Mouse (Mus musculus): ENCODE measurements at regions not wholly inside any gene's neighbourhood (a gene's known extent, or its start where the extent isn't known, plus 50 kb on each side); places are given as distances from the start of the nearest gene placed in this dataset.

DNA sequence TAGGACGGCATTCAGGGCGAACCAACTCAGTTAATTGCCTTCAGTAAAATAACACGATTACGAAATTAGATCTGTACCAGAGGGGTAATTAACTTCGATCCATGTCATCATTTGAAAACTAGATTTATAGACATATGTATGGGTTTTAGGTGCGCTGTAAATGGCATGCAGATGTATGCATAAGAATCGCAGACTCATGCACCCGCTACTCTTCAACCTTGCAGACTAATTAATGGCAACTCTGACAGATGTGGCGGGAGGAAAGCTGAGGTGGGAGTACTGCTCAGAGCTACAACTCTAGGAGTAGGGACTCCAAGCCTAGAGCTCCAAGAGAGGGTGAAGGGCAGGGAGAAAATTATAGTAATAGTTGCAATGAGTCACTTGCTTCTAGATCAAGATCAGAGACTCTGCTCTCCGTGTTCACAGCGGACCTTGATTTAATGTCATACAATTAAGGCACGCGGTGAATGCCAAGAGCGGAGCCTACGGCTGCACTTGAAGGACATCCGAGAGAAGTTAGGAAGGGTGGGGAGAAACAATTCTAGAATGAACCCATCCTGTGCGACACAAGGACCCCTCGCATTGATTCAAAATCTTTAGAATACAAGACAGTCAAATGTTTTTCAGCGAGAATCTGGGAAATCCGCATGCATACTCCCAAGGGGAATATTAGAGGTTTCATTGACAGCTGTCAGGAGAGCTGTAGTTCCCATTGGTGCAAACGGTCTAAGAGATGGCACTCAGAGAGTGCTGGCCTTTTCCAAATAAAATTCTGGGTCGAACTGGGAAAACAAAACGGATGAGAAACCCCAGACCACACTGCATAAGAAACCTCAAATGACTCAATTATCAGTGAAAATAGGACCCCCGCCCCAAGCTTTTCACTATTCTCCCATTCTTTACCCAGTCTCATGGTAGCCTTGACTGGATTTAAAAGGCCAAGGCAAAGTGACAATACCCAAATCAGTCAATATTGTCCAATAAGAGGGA, 152.6 kb upstream of the Cypt12 start:
- peak; percentile 19 to 35 for DNase-seq

DNA sequence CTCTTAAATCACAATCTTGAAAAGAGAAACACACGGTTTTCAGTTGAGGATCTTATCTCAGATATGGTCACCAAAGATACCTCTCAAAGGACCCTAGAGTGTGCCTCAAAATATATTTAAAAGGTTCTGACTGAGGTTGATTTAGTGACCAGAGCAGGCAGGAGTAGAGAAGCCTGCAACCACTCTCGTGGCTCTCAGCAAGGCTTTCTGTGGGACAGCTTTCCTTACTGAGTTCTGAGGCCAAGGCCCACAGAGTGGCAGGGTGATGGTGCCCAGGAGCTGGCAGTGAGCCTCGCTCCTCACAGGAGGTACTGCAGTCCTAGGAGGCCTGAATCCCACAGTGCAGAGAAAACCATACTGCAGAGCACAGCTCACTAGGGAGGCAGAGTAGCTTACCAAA, 151.4 kb upstream of the Cypt12 start:
- DNase-seq = peak; percentile 69 to 75

DNA sequence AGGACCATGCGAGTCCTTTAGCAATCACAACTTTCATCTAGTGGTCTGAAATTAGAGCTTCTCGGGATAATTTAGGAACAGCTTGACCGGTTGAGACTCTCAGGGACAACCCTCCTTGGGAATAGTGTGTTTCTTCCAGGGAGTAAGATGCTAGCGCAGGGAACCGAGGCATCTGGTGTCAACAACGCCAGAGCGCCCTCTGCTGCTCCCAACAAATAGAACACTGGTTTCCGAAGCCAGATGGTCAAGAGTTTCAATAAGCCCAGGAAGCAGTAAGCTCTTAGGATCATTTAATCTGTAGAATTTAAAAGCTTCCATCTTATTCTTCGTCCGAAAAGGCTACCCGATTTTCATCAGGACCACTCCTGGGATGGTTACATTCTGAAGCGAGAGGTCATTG, 149.8 kb upstream of the Cypt12 start:
- peak; percentile 88 to 91 for DNase-seq

DNA sequence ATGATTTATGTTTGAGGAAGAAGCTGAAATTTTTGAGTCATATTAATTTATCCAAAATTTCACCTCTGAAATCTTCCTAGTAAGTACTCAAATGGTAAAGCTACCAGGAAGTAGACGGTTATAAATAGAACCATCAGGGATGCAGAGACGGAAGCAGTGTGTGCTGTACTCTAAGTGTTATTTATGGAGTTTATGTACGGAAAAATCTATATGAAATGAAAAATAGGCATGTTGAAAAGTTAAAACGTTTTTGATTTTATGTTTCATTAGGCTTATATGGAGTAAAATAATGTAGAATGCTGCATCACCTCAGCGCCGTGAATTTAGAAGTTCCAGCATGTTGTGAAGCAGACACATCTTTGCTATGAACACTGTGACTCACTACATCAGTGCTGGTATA, 149.1 kb upstream of the Cypt12 start:
- no peak for DNase-seq

DNA sequence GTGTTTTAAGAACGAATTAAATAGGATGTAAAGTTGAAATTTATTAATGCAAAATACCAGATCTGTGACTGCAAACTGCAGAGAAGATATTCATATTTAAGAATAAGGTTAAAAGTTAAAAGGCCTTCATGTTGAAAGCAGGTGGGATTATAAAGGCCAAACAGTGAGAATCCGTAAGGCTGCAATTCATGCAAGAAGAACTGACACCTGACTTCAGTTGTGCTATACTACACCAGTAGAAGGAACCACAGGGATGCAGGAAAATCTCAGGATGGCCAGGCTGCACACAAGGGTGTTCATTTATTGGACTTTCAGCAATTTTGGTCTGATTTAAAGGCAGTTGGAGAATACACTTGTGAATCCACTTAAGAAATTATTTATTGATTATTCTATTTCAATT, 147.4 kb upstream of the Cypt12 start:
- no peak for DNase-seq

DNA sequence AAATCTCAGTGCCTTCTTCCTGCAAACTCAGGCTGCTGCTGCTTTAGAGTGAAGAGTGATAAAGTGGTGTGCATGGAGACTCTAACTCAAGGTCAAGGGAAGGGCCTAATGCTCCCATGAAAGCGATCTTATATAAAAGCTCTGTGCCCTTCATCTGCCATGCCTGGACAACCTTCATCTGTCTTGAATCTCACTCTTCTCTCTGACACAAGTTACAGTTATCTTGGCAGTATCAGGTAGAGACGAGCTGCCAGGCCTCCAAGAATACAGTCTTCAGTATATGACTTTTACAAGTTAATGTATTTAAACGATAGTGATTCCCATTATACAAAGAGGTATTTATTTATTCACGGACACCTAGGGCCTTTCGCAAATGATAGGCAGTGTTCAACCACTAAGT, 146.7 kb upstream of the Cypt12 start:
- no peak for DNase-seq

DNA sequence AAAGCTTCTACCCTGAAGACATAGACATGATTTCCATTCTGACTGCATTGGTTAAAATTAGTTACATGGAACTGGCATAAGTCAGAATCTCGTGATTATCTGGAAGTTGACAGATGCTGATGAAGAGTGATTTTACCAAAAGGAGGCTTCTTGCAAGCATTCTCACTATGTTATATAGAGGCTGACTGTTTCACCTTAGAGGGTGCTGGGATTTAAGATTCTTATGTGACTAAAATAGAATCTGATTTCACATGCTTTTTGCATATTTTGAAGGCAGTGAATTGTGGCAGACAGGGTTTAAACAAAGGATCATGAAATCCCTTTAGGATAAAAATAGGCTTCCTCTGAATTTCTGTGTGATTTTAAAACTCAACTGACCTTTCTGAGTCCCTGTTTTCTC, 143.0 kb upstream of the Cypt12 start:
- no peak for DNase-seq

DNA sequence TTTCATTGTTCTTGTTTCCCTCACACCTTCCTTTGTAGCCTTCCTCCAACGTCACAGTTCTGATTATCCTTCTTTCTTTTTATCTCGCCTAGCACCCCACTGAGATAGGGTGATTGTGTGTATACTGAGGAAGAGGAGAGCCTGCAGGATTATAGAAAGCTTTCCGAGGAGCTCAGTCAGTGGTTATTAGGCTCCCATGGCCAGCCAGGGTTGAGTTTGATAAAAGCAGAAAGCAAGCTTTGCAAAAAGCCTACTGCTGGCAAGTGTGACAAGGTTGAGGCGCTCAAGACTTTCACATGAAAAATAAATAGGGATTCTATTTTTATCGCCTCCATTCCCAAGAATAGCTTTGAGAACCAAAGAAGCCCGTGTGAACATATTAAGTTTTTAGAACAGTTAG, 136.9 kb upstream of the Cypt12 start:
- no peak for DNase-seq

DNA sequence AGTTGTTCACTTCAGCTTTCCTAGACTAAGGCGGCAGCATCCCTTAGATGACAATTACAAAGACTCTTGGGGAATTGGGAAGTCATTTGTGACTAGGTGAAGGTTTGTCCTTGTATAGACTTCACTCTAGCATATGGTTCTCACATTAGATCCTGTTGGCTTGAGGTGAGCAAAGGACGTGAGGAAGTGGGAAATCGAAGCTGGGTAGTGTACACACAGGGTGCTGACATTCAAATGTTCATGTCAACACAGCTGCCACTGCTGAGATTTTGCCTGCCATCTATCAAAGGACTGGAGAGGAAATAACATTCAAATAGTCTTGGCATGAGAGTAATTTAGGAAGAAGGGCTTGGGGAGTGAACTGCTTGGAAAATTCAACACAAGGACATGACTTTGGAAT, 124.0 kb upstream of the Cypt12 start:
- no peak for DNase-seq

DNA sequence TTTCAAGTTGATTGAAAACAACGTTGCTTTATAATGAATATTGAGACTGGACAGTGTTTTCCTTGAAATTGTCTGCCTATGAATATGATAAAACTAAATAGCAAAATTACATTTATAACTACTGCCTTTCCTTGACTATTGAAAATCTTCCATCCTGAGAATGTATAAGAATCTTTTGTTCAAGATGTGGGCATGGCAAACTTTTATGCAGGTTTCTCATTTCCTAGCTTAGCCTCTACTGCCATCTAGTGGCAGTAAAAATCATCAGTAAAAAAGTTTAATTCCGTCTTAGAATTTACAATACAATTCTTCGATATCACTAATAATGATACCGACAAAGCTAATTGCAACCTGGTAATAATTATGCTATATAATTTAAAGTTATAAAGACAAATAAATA, 123.5 kb upstream of the Cypt12 start:
- no peak for DNase-seq

DNA sequence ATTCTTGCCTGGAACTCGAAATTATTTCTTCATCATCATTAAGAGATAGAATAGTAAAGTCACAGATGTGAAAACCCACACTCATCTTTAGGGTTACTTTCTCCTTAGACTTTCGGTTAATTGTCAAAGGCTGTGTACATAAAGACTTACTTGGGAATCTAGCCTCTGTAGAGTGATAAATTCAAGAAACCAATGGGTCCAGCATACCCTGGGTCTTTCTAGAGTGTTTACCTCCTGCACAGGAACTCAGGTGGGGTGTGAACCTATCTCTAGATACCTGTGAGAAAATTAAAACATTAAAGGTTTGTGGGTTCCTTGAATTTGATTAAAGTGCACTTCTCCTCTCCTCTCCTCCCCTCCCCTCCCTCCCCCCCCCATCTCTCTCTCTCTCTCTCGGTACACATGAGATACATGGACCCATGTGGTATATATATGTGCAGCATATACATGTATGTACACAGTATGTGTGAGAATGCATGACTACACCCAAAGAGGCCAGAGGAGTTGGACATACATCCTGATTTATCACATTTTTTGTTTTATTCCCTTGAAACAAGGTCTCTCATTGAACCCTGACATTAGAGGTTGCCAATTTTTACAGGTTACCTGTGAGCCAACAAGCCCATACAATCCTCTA, 122.8 kb upstream of the Cypt12 start:
- no peak for DNase-seq

DNA sequence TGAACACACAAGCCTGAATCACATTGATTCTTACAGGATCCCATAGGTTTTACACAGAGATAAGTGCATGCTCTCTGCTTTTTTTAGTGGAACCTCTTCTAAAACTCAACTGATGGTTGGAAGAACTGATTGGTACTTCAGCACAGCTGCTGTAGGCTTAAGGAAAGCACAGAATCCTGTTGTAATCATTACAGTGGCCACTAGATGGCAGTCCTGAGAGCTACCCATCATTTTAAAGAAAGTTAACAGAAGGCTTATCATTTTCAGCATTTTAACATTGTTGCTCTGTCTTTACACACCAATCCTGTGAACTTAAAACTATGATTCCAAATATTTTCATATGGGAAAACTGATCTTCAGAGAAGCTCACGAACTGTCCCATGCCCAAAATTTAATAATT, 113.5 kb upstream of the Cypt12 start:
- peak; percentile 48 to 75 for DNase-seq

DNA sequence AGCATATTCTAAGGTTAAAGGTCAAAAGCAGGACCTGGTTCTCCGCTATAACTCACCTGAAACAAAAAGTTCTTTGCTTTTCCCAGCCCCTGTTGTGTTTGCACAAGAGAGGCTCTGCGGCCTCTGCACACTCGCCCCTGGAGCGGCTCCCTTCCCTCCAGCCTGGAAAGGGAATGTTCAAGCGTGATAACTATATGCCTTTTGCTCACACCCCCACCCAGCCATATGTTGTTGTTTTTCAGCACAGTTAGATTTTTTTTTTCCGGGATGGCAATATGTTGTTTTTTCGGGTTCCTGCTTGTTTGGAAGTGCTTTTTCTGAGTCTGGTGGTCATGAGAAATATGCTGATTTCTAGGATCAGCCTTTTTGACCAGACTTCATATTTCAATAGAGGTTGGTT, 100.6 kb upstream of the Cypt12 start:
- DNase-seq = peak; percentile 31 to 37

DNA sequence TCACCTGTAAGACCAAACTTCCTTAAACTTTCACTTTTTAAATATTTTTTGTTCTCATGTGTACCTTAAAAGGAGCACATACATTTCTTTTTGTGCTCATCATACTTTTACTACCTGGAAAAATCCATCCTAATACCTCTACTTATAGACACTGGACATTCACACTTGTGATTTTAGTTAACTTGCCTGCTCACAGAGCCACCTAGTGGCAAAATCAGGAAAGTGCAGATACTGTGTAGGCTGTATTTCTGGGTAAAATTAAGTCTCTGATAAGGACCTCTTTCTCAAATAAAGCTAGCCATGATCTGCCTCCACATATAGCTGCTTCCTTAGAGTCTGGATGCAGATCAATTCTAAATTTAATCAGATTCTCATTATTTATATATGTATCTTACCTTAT, 100.0 kb upstream of the Cypt12 start:
- peak; percentile 27 to 59 for DNase-seq

DNA sequence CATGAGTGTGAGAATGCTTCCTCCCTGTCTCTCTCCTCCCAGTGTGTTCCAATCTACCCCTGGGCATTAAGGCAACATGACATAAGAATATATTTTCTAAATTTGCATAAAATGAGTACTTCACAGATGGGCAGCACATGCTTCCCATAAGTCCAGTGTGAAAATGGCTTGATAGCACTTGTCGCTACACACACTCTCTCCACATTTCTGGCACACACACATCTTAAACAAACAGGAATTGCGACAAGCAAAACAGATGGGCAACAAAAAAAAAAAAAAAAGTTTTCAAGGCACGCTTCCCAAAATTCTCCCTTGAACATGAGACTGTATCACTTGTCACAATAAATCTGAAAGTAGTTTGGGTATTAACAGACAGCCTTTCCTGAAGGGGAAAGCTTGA, 85.8 kb upstream of the Cypt12 start:
- DNase-seq = no peak

DNA sequence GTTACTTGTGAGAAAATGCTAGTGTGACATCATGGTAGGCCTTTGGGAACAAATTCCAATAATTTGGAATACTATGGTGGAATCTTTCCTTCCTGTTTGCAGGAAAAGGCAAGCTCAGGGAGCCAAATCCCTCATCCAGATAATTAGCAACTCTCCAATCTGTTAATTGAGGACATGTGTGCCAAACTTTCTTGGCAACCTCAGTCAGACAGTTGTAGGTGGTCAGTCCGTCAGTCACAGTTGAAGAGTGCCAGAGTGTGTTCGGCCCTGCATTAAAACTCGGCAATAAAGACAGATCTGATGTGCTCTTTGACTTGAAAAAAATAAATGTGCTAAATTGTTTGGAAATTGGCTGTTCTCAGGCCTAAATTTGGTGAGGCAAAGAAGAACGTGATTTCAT, 83.1 kb upstream of the Cypt12 start:
- peak; percentile 47 to 60 for DNase-seq

DNA sequence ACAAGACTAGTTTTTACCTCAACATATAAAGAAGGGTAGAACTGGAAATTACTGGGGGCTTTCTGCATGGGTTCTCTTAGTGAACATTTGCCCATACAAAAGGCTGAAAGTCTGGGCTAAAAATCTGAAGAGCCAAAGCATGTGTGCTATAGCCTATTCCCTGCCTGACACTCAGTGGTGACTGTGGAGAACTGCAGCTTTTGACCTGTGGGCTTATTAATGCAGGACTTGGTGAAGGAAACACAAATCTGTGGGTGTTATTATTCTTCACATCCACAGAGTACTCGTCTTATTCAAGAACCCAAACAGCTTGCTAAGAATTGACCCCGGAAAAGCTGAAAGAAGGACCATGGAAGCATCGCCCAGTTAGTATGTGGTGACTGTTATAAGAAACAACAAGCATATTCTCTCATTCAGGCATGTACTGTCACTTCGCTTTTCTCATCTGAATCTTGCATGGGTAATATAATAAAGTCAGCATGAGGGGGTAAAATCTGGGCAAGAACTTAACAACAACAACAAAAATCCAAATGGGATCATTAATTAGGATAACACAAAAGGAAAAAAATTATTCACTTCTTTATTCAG, 77.2 kb upstream of the Cypt12 start:
- DNase-seq = peak; percentile 35 to 59

DNA sequence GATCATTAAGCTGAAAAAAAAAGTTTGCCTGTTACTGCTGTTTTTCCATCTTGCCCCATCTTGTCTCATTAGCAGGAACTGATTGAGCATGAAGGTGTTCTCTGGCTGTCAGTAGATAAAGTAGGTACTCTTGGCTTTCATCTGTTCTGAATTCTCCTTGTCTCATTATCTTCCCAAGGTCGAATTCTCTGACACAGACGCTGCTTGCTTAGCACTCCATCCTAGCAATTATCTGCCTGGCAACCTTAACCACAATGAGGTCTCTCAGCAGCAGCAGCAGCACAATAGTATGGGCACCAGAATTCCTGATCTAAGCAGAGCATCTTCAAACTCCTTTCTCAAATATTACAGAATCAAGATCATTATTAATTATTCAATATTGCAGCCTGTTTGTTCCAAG, 52.3 kb upstream of the Cypt12 start:
- peak in 1 of 2 experiments; percentile 17 for DNase-seq

DNA sequence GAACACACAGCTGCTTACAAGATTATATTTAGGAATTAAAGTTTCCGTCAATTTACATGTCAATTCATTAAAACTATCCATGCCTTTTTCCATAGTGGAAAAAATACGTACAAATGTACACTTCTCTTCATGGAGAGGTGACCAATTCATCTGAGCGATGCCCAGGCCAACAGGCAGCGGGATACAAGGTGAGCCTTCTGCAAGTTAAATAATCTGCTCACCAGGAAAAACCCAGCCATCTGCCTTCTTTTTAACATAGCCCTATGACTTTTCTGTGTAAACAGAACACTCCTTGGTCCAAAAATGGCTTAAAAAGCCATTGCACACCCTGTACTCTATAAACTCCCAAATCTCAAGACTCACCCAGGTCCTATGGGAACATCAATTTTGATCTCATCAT, 51.5 kb upstream of the Cypt12 start:
- peak; percentile 62 to 78 for DNase-seq
